Mouse (Mus musculus) testis, adult 2 months (tissue): ENCODE measurements around the gene Timp2.

Experiments
- CTCF ChIP-seq: fragments of 200-500 bp; IDR thresholded peaks from 2 replicates; pipeline ENCODE4 v1.5.1; 2012; ENCODE audit warnings: low read depth, mild to moderate bottlenecking, inconsistent platforms, low read length, moderate library complexity; ENCODE audit not compliant: control insufficient read depth, insufficient read depth, insufficient replicate concordance
- POLR2A ChIP-seq: fragments of 200-500 bp; IDR thresholded peaks from 2 replicates; pipeline ENCODE4 v1.6.1; 2012; ENCODE audit warnings: low read depth, mild to moderate bottlenecking, inconsistent platforms, low read length, moderate library complexity; ENCODE audit not compliant: control insufficient read depth

DNA sequence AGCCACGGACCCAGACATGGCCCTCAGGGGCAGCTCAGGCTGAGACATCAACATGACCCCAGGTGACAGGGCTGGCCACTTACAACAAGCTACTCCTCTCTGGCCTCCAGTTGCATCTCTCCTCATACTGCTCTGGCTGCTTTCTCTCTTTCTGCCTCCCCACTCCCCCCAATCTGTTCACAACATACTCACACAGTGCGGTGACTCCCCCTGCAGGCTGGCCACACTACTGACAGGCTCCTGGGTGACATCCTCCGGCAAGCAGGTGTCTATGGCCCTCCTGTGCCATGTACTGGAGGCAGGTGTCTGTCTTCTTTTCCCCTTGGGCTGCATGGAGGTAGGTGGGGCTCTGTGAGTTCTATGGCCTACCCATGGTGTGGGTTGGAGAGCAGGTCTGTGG is 57.6 kb downstream of the Timp2 start:
- TF ChIP-seq CTCF: no peak
- no peak for TF ChIP-seq POLR2A
